Mouse (Mus musculus) myocyte (in vitro differentiated cells): Measurements from ENCODE around the gene Lypd5.

Source experiments
- E2F4 ChIP-seq: IDR thresholded peaks from one replicate; pipeline ENCODE4 v1.6.1; 2011; ENCODE audit warnings: mild to moderate bottlenecking, control low read depth, moderate library complexity; ENCODE audit not compliant: insufficient read depth
- MAX ChIP-seq: IDR thresholded peaks from one replicate; pipeline ENCODE4 v1.6.1; 2011; ENCODE audit warnings: low read depth, mild to moderate bottlenecking, control low read depth
- MYOD1 ChIP-seq, 3 experiments: IDR thresholded peaks; one replicate each; pipeline ENCODE4 v1.6.1; 2011; ENCODE audit warnings: control low read depth in 2 of 3, low read depth in 2 of 3, mild to moderate bottlenecking in 2 of 3, moderate library complexity in 1 of 3; ENCODE audit not compliant: insufficient read length in 2 of 3, control insufficient read depth in 1 of 3
- MYOG ChIP-seq, 3 experiments: IDR thresholded peaks; one replicate each; pipeline ENCODE4 v1.6.1; 2011; ENCODE audit warnings: control low read depth in 2 of 3, low read depth in 2 of 3, mild to moderate bottlenecking in 2 of 3; ENCODE audit not compliant: insufficient read length in 2 of 3, control insufficient read depth in 1 of 3, insufficient read depth in 1 of 3
- POLR2A ChIP-seq: IDR thresholded peaks from one replicate; pipeline ENCODE4 v1.6.1; 2011; ENCODE audit warnings: low read depth, mild to moderate bottlenecking, control low read depth, moderate library complexity; ENCODE audit not compliant: insufficient read length
- POLR2AphosphoS2 ChIP-seq: IDR thresholded peaks from one replicate; pipeline ENCODE4 v1.6.1; 2011; ENCODE audit warnings: low read depth, control low read depth; ENCODE audit not compliant: insufficient read length
- SRF ChIP-seq: IDR thresholded peaks from one replicate; pipeline ENCODE4 v1.6.1; 2011; ENCODE audit warnings: low read depth; ENCODE audit not compliant: control insufficient read depth, insufficient read length
- TCF12 ChIP-seq: IDR thresholded peaks from one replicate; pipeline ENCODE4 v1.6.1; 2011; ENCODE audit warnings: mild to moderate bottlenecking, control low read depth; ENCODE audit not compliant: poor library complexity, insufficient read depth, severe bottlenecking
- USF1 ChIP-seq: IDR thresholded peaks from one replicate; pipeline ENCODE4 v1.6.1; 2011; ENCODE audit warnings: low read depth, mild to moderate bottlenecking, control low read depth, moderate library complexity

- TF ChIP-seq POLR2A = no peak
- peak; percentile 36 for TF ChIP-seq TCF12
- TF ChIP-seq E2F4 = no peak
- no peak for TF ChIP-seq USF1
- TF ChIP-seq MAX = no peak
- TF ChIP-seq SRF = peak; percentile 33
- TF ChIP-seq POLR2AphosphoS2 = peak; percentile 75
- TF ChIP-seq MYOD1 (IDR thresholded peaks at IDR 0.05; ENCODE audit: control insufficient read depth in 1 of 3, insufficient read length in 2 of 3, low read depth in 2 of 3) = peak in 1 of 3 experiments; percentile 24
- peak in 1 of 3 experiments; percentile 68 for TF ChIP-seq MYOG (IDR thresholded peaks at IDR 0.05; ENCODE audit: control insufficient read depth in 1 of 3, insufficient read depth in 1 of 3, insufficient read length in 2 of 3, low read depth in 2 of 3)
Observed at GRCm38 (mm10) chr7:24387059-24387556, 38.1 kb downstream of the Lypd5 start.
